Mouse (Mus musculus): ENCODE data around the gene Wasf3. TPM values are rescaled to one million over a fixed set of nuclear protein-coding genes. Genes with fewer than 3 reads are reported as not detected.
"Not testable (repeated sequence)": the region's sequence is repeated elsewhere in the genome, so short reads cannot be mapped to it uniquely, and the experiment has no call there.

Wasf3 gene
- polyA plus RNA-seq, 1 experiment from 2014 or later = 1.9 TPM

DNA sequence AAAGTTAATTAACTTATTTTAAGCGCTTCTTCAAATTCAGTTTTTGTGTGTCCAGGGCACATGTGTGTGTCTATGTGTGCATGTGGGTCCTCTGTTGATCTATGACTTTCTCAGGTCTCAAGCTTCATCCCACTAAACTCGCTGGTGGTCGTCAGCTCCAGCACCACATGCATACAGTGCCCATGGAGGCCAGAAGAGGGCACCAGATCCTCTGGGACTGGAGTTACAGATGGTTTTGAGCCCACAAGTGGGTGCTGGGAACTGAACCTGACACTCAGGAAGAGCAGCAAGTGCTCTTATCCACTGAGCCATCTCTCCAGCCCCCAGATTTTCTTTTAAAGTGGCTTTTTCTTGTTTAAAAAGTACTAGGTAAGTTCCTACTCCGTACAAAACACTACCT, 2.1 kb downstream of the Wasf3 start:
- no peak overlapping the region for H3K4me2 ChIP-seq (ENCODE audit: low read depth, low read length)
- 91% methylated on average over 4 of the region's 4 CpGs for WGBS
- H3K9me3 ChIP-seq (replicated peaks; ENCODE audit: control insufficient read depth, low read length) = peaks cover 5% of the 10 kb centered on the region; the same call in 1 of the 2 replicates
- no peak for ATAC-seq (ENCODE audit: insufficient read depth, low FRiP score)
- H3K4me3 ChIP-seq (replicated peaks; ENCODE audit: low read length) = no peak overlapping the region
- no peak overlapping the region for H3K27ac ChIP-seq (ENCODE audit: low read length)
- H3K27me3 ChIP-seq (ENCODE audit: control insufficient read depth, insufficient read depth, low read length) = 0 out of 2 replicates have a peak, but pooled peaks cover 4% of the 10 kb centered on the region
- H3K4me1 ChIP-seq (ENCODE audit: control insufficient read depth, insufficient read depth, low read length) = no peaks in the 10 kb centered on the region
- no peak overlapping the region for H3K9ac ChIP-seq (ENCODE audit: low read length)
- H3K36me3 ChIP-seq (ENCODE audit: control insufficient read depth, insufficient read depth, low read length) = no peaks in the 10 kb centered on the region

DNA sequence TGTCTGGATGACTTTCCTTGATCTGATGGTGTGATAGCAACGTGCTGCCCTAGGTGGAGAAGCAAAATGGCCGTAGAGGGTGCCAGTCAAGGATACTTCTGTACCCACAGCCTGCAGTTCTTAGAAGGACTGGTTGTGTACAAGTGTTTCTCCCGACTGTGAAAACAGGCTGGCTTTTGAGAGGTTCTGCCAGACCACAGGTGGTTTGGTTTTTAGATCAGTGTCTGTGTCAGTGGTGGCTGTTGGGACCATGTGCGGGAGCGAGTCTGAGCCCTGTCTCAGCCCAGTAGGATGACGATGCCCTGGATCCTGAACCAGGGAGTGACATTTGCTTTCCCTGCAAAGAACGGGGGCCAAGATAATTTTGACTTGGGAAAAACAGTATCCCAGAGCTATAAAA, 9.8 kb downstream of the Wasf3 start:
- WGBS = 88% methylated on average over 7 of the region's 7 CpGs

GRCm38 (mm10) chr5:146397253-146397652, 12.5 kb downstream of the Wasf3 start:
- Histone ChIP-seq H3K4me1 (ENCODE audit: control insufficient read depth, insufficient read depth, low read length) (no peaks in the 10 kb centered on the region), H3K4me3 (replicated peaks; ENCODE audit: low read length) (no peak overlapping the region), H3K27me3 (ENCODE audit: control insufficient read depth, insufficient read depth, low read length) (no peaks in the 10 kb centered on the region), H3K9me3 (replicated peaks; ENCODE audit: control insufficient read depth, low read length) (0 out of 2 replicates have a peak, but pooled peaks cover 10% of the 10 kb centered on the region), H3K36me3 (ENCODE audit: control insufficient read depth, insufficient read depth, low read length) (no peaks in the 10 kb centered on the region), H3K27ac (ENCODE audit: low read length) (no peak overlapping the region), H3K9ac (ENCODE audit: low read length) (no peak overlapping the region), H3K4me2 (ENCODE audit: low read depth, low read length) (no peak overlapping the region)
- 78% methylated on average over 5 of the region's 5 CpGs for WGBS
- ATAC-seq (ENCODE audit: insufficient read depth, low FRiP score) = no peak

More for the DNA sequence above, 9.8 kb downstream of the Wasf3 start:
- ATAC-seq (ENCODE audit: insufficient read depth, low FRiP score) = no peak
- H3K4me1 ChIP-seq (ENCODE audit: control insufficient read depth, insufficient read depth, low read length) = no peaks in the 10 kb centered on the region
- no peak overlapping the region for H3K4me3 ChIP-seq (replicated peaks; ENCODE audit: low read length)
- H3K27ac ChIP-seq (ENCODE audit: low read length) = no peak overlapping the region
- H3K9me3 ChIP-seq (replicated peaks; ENCODE audit: control insufficient read depth, low read length) = 0 out of 2 replicates have a peak, but pooled peaks cover 10% of the 10 kb centered on the region
- no peaks in the 10 kb centered on the region for H3K27me3 ChIP-seq (ENCODE audit: control insufficient read depth, insufficient read depth, low read length)
- H3K9ac ChIP-seq (ENCODE audit: low read length) = no peak overlapping the region
- H3K4me2 ChIP-seq (ENCODE audit: low read depth, low read length) = no peak overlapping the region
- H3K36me3 ChIP-seq (ENCODE audit: control insufficient read depth, insufficient read depth, low read length) = no peaks in the 10 kb centered on the region

DNA sequence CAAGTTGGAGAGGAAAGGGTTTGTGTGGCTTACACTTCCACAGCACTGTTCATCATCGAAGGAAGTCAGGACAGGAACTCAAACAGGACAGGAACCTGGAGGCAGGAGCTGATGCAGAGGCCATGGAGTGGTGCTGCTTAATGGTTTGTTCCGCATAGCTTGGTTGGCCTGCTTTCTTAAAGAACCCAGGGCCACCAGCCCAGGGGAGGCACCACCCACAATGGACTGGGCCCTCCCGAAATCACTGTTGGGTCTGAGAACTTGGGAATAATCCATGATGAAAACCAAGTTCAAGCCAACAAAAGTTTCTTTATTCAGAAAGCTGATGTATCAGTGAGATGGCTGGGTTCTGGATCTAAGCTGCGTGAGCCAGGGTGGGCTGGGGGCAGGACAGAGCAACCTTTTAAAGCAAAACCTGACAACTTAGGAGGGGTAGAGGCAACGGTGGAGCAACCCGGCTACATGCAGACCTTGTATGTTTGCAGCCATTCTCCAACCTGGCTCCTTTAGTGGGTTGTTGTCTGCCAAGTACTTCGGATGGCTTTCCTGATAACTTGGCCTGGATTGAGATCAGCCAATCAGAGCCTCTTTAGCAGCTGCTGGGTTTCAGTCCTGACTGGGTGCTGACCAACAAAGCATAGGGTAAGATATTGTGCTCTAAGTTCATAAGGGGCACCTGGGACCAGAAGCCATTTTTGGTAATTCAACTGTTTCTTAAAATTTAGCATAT, 13.8 kb downstream of the Wasf3 start:
- H3K9me3 ChIP-seq (replicated peaks; ENCODE audit: control insufficient read depth, low read length) = 0 out of 2 replicates have a peak, but pooled peaks cover 10% of the 10 kb centered on the region
- no peak overlapping the region for H3K27ac ChIP-seq (ENCODE audit: low read length)
- H3K4me1 ChIP-seq (ENCODE audit: control insufficient read depth, insufficient read depth, low read length) = no peaks in the 10 kb centered on the region
- H3K9ac ChIP-seq (ENCODE audit: low read length) = no peak overlapping the region
- no peak overlapping the region for H3K4me3 ChIP-seq (replicated peaks; ENCODE audit: low read length)
- WGBS = 88% methylated on average over 7 of the region's 7 CpGs
- no peak for ATAC-seq (ENCODE audit: insufficient read depth, low FRiP score)
- H3K4me2 ChIP-seq (ENCODE audit: low read depth, low read length) = no peak overlapping the region
- H3K27me3 ChIP-seq (ENCODE audit: control insufficient read depth, insufficient read depth, low read length) = no peaks in the 10 kb centered on the region
- H3K36me3 ChIP-seq (ENCODE audit: control insufficient read depth, insufficient read depth, low read length) = no peaks in the 10 kb centered on the region

DNA sequence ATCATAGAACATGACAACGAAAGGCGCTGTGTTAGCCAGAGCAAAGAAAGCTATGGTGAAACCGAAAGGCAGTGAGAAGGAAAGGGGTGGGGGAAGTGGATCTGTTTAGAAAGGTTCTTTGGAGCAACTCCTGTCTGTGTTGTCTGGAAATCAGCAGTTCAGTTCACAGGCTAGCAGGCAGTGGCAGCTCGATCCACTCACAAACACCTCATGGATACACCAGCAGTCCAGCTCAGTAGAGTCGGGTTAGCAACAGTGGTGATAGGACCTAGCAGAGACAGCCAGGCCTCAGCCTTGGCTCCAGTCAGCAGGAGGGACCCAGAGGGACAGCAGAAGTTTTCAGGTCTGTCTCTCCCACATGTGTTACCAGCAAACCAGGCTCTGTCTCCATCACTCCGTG, 16.2 kb downstream of the Wasf3 start:
- H3K4me3 ChIP-seq (replicated peaks; ENCODE audit: low read length); ATAC-seq (ENCODE audit: insufficient read depth, low FRiP score); H3K4me1 ChIP-seq (ENCODE audit: control insufficient read depth, insufficient read depth, low read length); H3K9ac ChIP-seq (ENCODE audit: low read length); H3K4me2 ChIP-seq (ENCODE audit: low read depth, low read length); H3K27me3 ChIP-seq (ENCODE audit: control insufficient read depth, insufficient read depth, low read length); H3K27ac ChIP-seq (ENCODE audit: low read length); H3K36me3 ChIP-seq (ENCODE audit: control insufficient read depth, insufficient read depth, low read length); H3K9me3 ChIP-seq (replicated peaks; ENCODE audit: control insufficient read depth, low read length): not testable (repeated sequence)
- 87% methylated on average over 6 of the region's 6 CpGs for WGBS

GRCm38 (mm10) chr5:146402311-146402710, 17.5 kb downstream of the Wasf3 start:
- Histone ChIP-seq H3K27me3 (ENCODE audit: control insufficient read depth, insufficient read depth, low read length) (no peaks in the 10 kb centered on the region), H3K9ac (ENCODE audit: low read length) (no peak overlapping the region), H3K27ac (ENCODE audit: low read length) (no peak overlapping the region), H3K4me2 (ENCODE audit: low read depth, low read length) (no peak overlapping the region), H3K4me3 (replicated peaks; ENCODE audit: low read length) (no peak overlapping the region), H3K9me3 (replicated peaks; ENCODE audit: control insufficient read depth, low read length) (no peaks in the 10 kb centered on the region), H3K36me3 (ENCODE audit: control insufficient read depth, insufficient read depth, low read length) (no peaks in the 10 kb centered on the region), H3K4me1 (ENCODE audit: control insufficient read depth, insufficient read depth, low read length) (no peaks in the 10 kb centered on the region)
- WGBS = 83% methylated on average over 11 of the region's 11 CpGs
- no peak for ATAC-seq (ENCODE audit: insufficient read depth, low FRiP score)

GRCm38 (mm10) chr5:146403923-146404322, 19.1 kb downstream of the Wasf3 start:
- 47% methylated on average over 2 of the region's 2 CpGs for WGBS
- no peak for ATAC-seq (ENCODE audit: insufficient read depth, low FRiP score)

GRCm38 (mm10) chr5:146406133-146406532, 21.3 kb downstream of the Wasf3 start:
- no peaks in the 10 kb centered on the region for H3K9me3 ChIP-seq (replicated peaks; ENCODE audit: control insufficient read depth, low read length)
- H3K9ac ChIP-seq (ENCODE audit: low read length) = no peak overlapping the region
- ATAC-seq (ENCODE audit: insufficient read depth, low FRiP score) = no peak
- H3K27me3 ChIP-seq (ENCODE audit: control insufficient read depth, insufficient read depth, low read length) = no peaks in the 10 kb centered on the region
- H3K36me3 ChIP-seq (ENCODE audit: control insufficient read depth, insufficient read depth, low read length) = no peaks in the 10 kb centered on the region
- 0 out of 2 replicates have a peak, but pooled peaks cover under 1% of the 10 kb centered on the region for H3K4me1 ChIP-seq (ENCODE audit: control insufficient read depth, insufficient read depth, low read length)
- 80% methylated on average over 1 of the region's 1 CpGs for WGBS
- no peak overlapping the region for H3K4me2 ChIP-seq (ENCODE audit: low read depth, low read length)
- H3K27ac ChIP-seq (ENCODE audit: low read length) = no peak overlapping the region
- no peak overlapping the region for H3K4me3 ChIP-seq (replicated peaks; ENCODE audit: low read length)

More at GRCm38 (mm10) chr5:146403923-146404322, 19.1 kb downstream of the Wasf3 start:
- Histone ChIP-seq H3K9ac (ENCODE audit: low read length) (no peak overlapping the region), H3K4me3 (replicated peaks; ENCODE audit: low read length) (no peak overlapping the region), H3K9me3 (replicated peaks; ENCODE audit: control insufficient read depth, low read length) (no peaks in the 10 kb centered on the region), H3K36me3 (ENCODE audit: control insufficient read depth, insufficient read depth, low read length) (no peaks in the 10 kb centered on the region), H3K4me1 (ENCODE audit: control insufficient read depth, insufficient read depth, low read length) (no peaks in the 10 kb centered on the region), H3K4me2 (ENCODE audit: low read depth, low read length) (no peak overlapping the region), H3K27ac (ENCODE audit: low read length) (no peak overlapping the region), H3K27me3 (ENCODE audit: control insufficient read depth, insufficient read depth, low read length) (no peaks in the 10 kb centered on the region)

DNA sequence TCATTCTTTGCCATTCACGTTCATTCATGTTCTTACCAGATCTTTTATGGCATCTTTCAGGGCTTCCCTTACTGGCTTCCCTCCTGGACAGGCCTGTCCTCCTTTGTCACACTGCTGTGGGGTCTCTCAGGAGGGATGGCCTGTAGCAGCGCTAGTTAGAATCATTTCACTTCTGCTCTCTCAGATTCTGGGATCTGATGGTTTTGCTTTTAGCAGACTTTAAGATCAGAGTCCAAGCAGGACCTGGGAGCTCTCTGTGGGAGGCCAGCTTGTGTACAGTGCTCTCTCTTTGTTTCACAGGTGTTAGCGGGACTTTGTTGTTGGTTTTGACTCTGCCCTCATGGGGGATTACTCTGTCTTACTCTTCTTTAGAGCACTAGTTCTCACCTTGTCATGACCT, 23.0 kb downstream of the Wasf3 start:
- Histone ChIP-seq H3K27ac (ENCODE audit: low read length) (no peak overlapping the region), H3K9me3 (replicated peaks; ENCODE audit: control insufficient read depth, low read length) (no peaks in the 10 kb centered on the region), H3K36me3 (ENCODE audit: control insufficient read depth, insufficient read depth, low read length) (no peaks in the 10 kb centered on the region), H3K4me2 (ENCODE audit: low read depth, low read length) (no peak overlapping the region), H3K27me3 (ENCODE audit: control insufficient read depth, insufficient read depth, low read length) (no peaks in the 10 kb centered on the region), H3K9ac (ENCODE audit: low read length) (no peak overlapping the region), H3K4me1 (ENCODE audit: control insufficient read depth, insufficient read depth, low read length) (0 out of 2 replicates have a peak, but pooled peaks cover 3% of the 10 kb centered on the region), H3K4me3 (replicated peaks; ENCODE audit: low read length) (no peak overlapping the region)
- ATAC-seq (ENCODE audit: insufficient read depth, low FRiP score) = no peak
- 27% methylated on average over 3 of the region's 3 CpGs for WGBS
